Mouse (Mus musculus) spleen, postnatal 36 days (tissue): ENCODE data around the gene Tbc1d22a.
"Not testable (repeated sequence)": the region's sequence is repeated elsewhere in the genome, so short reads cannot be mapped to it uniquely, and the experiment has no call there.

Experiments
- DNase-seq, 2 experiments: peaks; one replicate each; pipeline ENCODE4 v3.0.0; 2022; ENCODE audit warnings: low spot score in 2 of 2, mixed read lengths in 1 of 2

Tbc1d22a gene

GRCm38 (mm10) chr15:86213753-86214548 lies at the start of gene Tbc1d22a:
TSS of gene Tbc1d22a (plus strand) at chr15:86214459.
- DNase-seq: peak; percentile 89 to 92

- no peak for DNase-seq
These were observed 49.4 kb upstream of the Tbc1d22a start for GRCm38 (mm10) chr15:86164718-86165345.

GRCm38 (mm10) chr15:86165811-86166590 lies 48.3 kb upstream of the Tbc1d22a start:
- DNase-seq: no peak

DNA sequence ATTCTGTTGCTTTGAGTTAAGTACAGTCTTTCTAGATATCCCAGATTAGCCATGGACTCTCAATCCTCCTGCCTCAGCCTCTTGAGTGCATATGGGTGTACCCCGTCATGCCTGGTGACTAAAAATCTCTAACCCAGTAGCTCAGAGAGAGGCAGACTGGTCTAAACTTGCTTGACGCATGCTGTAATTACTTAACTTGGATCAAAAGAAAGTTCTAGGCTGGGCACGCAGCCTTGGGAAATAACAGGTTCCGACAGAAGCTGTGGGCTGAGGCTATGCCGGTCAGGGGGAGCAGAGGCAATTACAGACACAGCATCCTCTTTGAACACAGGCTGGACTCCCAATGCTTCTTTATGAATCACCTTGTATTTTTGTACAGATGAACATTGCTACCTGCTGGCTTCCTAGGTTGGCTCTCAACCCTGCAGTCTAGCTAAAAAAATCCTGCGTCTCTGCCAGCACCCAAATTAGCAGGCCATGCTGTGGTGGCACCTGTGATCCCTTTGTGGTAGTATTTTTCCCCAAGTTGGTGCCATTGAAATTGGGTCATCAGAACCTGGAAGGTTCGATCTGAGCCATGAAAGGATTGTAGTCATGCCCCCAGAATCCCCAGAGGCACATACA lies 47.1 kb upstream of the Tbc1d22a start:
- DNase-seq: no peak

DNA sequence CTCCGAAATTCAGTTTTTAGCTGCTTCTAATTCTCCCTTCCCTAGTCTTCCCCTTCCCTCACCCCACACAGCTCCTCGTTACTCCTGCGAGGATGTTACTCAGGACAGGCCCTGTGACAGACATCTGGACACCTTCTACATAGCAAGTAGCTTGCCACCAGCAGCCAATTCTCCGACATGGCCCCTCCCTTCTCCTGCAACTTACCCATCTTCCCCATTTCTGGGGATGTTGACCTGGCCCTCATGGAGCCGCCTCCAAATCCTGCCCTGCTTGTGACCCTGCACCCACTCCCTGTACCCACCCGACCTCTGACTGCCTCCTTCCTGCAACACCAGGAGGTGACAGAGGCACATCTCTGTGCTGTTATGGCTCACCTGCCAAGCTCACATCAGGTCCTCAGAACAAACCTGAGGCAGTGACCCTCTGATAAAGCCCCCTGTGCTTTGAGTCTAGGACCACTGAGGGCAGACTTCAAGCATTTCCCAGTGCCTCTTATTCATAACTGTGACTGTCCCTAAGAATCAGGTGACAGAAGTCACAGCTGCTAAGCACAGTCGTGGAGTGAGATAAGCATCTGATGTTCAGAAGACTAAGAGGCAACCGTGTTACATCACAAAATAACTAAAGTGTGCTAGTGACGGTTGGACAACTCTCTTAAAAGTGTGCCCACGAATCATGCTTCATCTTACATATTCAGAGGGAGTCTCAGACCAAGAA lies 46.3 kb upstream of the Tbc1d22a start:
- DNase-seq: no peak

DNA sequence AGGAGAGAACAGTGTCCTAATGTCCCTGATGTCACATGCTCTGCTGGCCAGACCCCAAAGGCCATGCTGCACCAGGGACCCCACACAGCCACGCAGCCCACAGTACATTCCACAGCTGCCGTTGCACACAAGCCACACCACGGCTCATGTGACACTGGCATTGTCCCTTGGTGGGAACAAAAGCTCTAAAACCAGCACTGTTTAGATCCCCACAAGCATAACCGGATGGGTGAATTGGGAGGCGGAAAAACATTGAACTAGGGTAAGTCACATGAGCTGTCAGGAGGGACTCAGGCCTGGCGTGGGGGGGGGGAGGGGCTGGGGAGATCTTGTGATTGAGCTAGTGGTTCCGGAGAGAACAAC lies 45.8 kb upstream of the Tbc1d22a start:
- no peak for DNase-seq

- no peak for DNase-seq
These were observed 45.1 kb upstream of the Tbc1d22a start for GRCm38 (mm10) chr15:86168941-86169816.

DNA sequence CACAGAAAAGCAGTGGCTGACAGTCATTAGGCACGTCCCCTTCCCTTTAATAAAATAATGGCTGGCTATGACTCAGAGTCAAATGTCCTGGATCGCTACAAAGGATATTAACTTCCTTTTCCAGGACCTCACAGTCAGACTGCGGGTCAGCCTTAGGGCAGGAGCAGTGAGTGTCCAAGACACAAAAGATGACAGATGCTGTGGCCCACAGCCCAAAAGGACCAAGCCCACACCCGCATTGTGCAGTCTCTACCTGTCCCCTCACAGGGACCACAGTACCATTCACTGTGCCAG lies 44.5 kb upstream of the Tbc1d22a start:
- no peak for DNase-seq

DNA sequence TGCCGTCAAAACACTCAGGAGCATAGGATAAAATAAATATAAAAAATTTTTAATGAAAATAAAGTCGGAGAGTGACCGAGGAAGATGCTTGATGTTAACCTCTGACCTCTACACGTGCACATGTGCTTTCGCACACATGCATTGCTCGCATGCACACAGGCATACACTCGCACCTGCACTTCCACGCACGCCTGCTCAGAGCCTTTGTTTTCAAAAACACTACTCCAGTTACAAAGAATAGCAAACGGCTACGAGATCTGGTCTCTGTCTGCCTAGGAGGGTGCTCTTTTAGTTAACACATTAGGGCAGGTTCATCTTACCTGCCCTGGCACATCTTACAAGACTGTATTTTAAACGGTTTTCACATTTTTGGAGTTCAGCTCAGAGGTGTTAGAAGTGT lies 42.9 kb upstream of the Tbc1d22a start:
- DNase-seq: no peak

DNA sequence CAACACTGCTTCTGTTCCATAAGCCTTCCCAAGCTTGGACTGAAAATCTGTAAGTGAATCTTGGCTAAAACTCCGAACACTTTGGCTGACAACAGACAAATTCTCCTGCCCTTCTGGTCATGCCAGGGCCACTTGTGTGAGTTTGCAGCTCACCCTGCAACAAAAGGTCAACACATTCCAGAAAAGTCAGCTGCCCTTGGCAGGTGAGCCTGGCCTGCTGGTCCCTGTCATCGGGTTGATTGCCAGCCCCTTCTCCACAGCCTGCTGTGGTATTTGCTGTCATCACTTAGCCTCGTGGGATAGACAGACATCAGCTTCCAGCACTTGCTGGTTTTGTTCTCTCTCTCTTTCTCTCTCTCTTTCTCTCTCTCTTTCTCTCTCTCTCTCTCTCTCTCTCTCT lies 42.1 kb upstream of the Tbc1d22a start:
- DNase-seq: no peak

- peak; percentile 55 to 58 for DNase-seq
These were observed 41.7 kb upstream of the Tbc1d22a start for GRCm38 (mm10) chr15:86172526-86172925.

DNA sequence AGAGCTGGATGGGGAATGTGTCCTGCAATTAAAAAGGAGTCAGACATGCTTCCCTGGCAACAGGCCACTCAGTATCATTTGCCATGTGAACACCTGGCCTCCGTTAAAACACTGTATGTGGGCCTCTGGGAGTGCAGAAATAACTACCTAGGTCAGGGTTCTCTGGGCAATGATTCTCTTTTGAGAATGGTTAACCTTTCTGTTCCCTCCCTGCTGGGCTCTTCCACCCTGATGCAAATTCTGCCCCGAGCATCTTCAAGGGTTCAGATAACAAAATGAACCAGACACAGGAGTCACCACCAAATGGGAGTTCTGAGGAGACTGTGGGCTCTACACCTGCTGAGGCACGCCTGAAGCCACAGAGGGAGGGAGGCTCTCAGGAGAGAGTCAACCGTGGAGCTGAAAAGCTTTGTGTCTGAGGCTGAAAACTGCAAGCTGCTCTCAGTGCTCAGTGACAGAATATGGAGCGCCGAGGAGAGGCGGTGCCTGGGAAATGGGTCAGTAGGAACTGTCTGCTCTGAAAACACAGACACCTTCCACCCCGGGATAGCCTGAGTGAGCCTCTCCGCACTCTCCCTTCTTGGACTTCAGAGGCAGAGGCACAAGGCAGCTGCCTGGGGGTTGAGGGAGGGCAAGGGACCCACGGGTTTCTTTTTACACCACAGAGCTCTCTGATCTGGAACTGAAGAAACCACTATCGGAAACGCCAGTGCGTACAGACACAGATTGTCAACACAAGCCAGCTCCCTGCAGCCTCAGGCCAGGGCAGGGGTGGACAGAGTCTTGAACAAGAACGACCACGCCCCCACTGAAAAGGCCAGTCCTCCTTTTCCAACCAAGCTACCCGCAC lies 40.9 kb upstream of the Tbc1d22a start:
- DNase-seq: peak; percentile 84 to 85

DNA sequence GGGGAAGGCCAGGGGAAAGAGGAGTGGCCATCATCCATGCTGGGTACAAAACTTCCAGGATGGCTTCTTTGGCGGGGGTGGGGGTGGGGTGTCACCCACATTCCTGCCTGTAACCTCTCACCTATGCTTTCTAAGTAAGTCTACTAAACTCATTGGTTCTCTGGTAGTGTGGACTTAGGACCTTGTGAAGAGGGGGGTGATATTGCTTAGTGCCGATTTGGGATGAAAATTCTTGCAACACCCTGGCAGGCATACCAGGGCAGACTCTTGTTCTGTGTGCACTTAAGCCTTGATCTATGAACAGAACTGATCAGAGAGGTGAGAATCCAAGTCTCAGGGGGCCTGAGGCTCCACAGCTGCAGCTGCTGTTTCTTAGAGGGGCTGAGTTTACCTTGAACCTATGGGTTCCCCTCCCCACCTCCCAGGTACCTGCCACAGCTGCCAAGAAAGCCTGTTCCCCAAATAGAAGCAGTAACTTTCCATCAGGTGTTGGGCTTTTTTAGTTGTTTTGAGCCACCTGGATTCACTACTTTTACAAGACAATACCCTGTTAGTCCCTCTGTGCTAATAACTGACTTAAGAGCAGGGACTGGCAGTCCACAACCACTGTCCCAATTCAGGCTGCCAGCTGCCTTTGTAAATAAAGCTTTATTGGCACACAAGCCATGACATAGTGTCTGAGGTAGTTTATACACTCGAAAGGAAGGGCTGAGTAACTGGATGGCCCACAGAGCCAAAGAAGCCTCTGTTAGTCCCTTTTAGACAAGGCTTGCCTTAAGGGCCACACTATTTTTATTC lies 38.8 kb upstream of the Tbc1d22a start:
- DNase-seq: no peak

DNA sequence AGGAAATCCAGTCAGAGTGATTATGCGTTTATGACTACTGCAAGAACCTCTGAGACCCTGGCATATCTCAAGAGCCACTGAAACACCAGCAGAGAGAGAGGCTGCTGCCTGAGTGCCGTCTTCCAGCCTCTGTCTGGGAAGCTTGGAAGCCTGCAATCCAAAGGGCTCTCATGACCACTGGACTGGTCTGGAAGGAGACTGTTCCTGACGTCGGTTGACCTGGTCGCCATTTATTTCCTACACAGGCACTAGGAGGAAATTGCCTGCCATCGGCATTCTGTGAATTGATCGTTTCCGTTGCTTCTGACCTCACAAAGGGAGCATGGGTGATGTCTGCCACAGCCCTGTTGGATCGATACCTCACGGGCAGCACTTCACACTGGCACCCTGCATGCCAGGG lies 38.1 kb upstream of the Tbc1d22a start:
- no peak for DNase-seq

DNA sequence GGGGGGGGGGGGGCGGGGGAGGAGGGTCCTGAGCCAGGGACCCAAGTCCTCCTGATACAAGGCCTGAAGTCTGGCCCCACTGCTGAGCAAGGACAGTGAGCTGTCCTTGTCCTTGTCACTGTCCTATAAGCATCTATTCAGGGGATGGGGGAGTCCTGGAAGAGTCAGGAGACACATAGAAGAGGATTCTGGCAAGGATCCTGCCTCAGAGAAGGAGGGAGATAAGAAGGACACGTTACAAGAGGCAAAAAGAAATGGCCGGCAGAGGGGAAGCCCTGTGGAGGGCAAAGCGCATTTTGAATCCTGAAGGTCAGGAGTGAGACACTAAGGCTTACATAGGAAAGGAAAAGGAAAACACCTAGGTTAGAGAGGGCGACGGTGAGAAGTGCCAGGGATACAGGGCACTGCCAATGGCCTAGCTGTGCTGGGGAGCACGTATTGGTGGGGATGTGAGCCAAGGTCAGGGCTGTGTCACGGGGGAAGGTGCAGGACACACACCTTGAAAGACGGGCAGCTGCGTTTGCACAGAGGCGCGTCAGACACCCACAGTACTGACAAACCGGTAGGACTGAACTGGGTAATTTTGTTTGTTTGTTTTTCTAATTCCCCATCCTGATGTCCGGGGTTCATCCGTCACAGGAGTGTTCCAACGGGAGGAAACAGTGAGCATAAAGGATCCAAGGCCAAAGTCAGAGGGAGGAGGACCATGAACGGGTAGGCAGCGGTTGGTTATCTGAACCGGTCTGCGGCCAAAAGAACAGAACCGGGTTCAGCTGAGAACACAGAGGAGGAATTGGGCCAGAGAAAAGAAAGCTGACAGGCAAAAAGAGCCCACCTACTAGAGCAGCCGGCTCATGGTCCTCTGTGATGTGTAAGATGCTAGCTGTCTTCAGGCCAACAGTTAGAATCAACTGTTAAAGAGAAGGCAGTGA lies 37.2 kb upstream of the Tbc1d22a start:
- no peak for DNase-seq

GRCm38 (mm10) chr15:86177703-86178251 lies 36.5 kb upstream of the Tbc1d22a start:
- not testable (repeated sequence) for DNase-seq

GRCm38 (mm10) chr15:86178594-86178993 lies 35.7 kb upstream of the Tbc1d22a start:
- no peak for DNase-seq

GRCm38 (mm10) chr15:86180427-86180826 lies 33.8 kb upstream of the Tbc1d22a start:
- peak; percentile 82 to 83 for DNase-seq
